Mouse (Mus musculus) stomach, postnatal 0 days (tissue): ENCODE data around the gene Gm6904.

Experiments used
- CTCF ChIP-seq: IDR thresholded peaks from 2 replicates; pipeline ENCODE4 v1.5.1; 2016; ENCODE audit warnings: antibody characterized with exemption, low read depth, mild to moderate bottlenecking, moderate library complexity
- EP300 ChIP-seq: optimal IDR thresholded peaks from 2 replicates; pipeline ENCODE3; 2016; ENCODE audit warnings: antibody characterized with exemption

DNA sequence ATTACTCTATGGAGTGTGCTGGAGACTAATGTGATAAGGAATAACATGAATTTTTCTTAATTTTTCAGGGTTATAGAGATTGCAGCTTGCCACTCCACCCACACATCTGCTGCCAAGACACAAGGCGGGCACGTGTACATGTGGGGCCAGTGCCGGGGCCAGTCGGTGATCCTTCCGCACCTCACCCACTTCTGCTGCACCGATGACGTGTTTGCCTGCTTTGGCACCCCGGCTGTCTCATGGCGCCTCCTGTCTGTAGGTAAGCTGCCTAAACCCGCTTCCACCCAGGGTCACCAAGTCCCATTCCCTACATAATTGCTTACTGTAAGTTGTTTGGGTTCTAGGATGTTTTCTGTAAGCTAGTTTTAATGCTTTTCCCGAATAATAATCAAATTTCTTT is 33.8 kb downstream of the Gm6904 start:
- TF ChIP-seq CTCF: no peak
- TF ChIP-seq EP300: no peak
